Mouse (Mus musculus) liver, embryonic 14.5 days (tissue): ENCODE results near the gene Syt15. TPM values are rescaled to one million over a fixed set of nuclear protein-coding genes. Genes with fewer than 3 reads are reported as not detected.

Experiments
- ATAC-seq: fragments of 200-750 bp; cut with Nextera tagmentation; 2 replicates; pipeline ENCODE4 v1.8.0; 2017; ENCODE audit warnings: moderate number of reproducible peaks, mild to moderate bottlenecking, moderate library complexity; ENCODE audit not compliant: insufficient read depth
- DNase-seq, 3 experiments: peaks; one replicate each; pipeline ENCODE4 v3.0.0-alpha.2; 2012 to 2013; ENCODE audit warnings: low read depth in 3 of 3, low spot score in 3 of 3
- H3K27ac ChIP-seq: fragments of 300-500 bp; sonication (generic); 2 replicates; pipeline ENCODE4 v1.5.1; 2014; ENCODE audit warnings: moderate library complexity, mild to moderate bottlenecking, control low read depth, inconsistent platforms
- H3K27me3 ChIP-seq: fragments of 300-500 bp; sonication (generic); 2 replicates; pipeline ENCODE4 v1.6.1; 2014; ENCODE audit warnings: mild to moderate bottlenecking, low read length, moderate library complexity; ENCODE audit not compliant: control insufficient read depth, insufficient read depth
- H3K36me3 ChIP-seq: fragments of 300-500 bp; sonication (generic); replicated peaks from 2 replicates; pipeline ENCODE4 v1.6.1; 2014; ENCODE audit warnings: low read depth; ENCODE audit not compliant: control insufficient read depth, insufficient read depth
- H3K4me1 ChIP-seq, 2 experiments: fragments of 200-500 bp in 1 of 2; fragments of 300-500 bp in 1 of 2; sonication (generic) in 1 of 2; replicated peaks; 2 replicates each; pipeline ENCODE4 v1.6.1; 2012 to 2014; ENCODE audit warnings: antibody characterized with exemption in 1 of 2, inconsistent platforms in 1 of 2, low read length in 1 of 2; ENCODE audit not compliant: control insufficient read depth in 2 of 2, insufficient read depth in 2 of 2
- H3K4me2 ChIP-seq: fragments of 300-500 bp; sonication (generic); 2 replicates; pipeline ENCODE4 v1.6.1; 2014; ENCODE audit warnings: low read depth, mild to moderate bottlenecking, control low read depth, moderate library complexity
- H3K4me3 ChIP-seq, 2 experiments: fragments of 200-500 bp in 1 of 2; fragments of 300-500 bp in 1 of 2; sonication (generic) in 1 of 2; 2 replicates each; pipeline ENCODE4 v1.5.1; 2012 to 2014; ENCODE audit warnings: low read depth in 2 of 2, low read length in 2 of 2, mild to moderate bottlenecking in 2 of 2, control low read depth in 1 of 2, inconsistent platforms in 1 of 2, moderate library complexity in 1 of 2; ENCODE audit not compliant: insufficient read depth in 1 of 2
- H3K9ac ChIP-seq: fragments of 300-500 bp; sonication (generic); replicated peaks from 2 replicates; pipeline ENCODE4 v1.6.1; 2014; ENCODE audit warnings: mild to moderate bottlenecking, control low read depth, moderate library complexity
- H3K9me3 ChIP-seq: fragments of 300-500 bp; sonication (generic); 2 replicates; pipeline ENCODE4 v1.6.1; 2016; ENCODE audit warnings: low read length, mixed read lengths; ENCODE audit not compliant: control insufficient read depth
- CTCF ChIP-seq: IDR thresholded peaks from 2 replicates; pipeline ENCODE4 v1.5.1; 2016; ENCODE audit warnings: antibody characterized with exemption, low read depth, control low read depth
- EP300 ChIP-seq: IDR thresholded peaks from 2 replicates; pipeline ENCODE4 v1.6.1; 2016; ENCODE audit warnings: antibody characterized with exemption, low read depth
- WGBS: fragments of 180-500 bp; shearing (Covaris S2); extraction: QIAGEN DNeasy Blood & Tissue Kit; methylation state at CpG from one replicate; pipeline ENCODE4 v1.1.7; 2014; ENCODE audit not compliant: insufficient replicate concordance; 5-methylcytosine and 5-hydroxymethylcytosine counted together
- polyA plus RNA-seq, 2 experiments: library from polyadenylated mRNA; depleted of rRNA in 1 of 2; stranded (reverse) in 1 of 2; unstranded in 1 of 2; fragments of >200 nt; fragmentation: Nextera tagmentation in 1 of 2; extraction: Ambion mirVana in 1 of 2; gene quantifications; 2 replicates each; pipeline versions ENCODE4 v1.2.1 to v1.2.3; 2012 to 2014

Syt15 gene
- polyA plus RNA-seq, 2 experiments, result 0.13 to 0.74 TPM

DNA sequence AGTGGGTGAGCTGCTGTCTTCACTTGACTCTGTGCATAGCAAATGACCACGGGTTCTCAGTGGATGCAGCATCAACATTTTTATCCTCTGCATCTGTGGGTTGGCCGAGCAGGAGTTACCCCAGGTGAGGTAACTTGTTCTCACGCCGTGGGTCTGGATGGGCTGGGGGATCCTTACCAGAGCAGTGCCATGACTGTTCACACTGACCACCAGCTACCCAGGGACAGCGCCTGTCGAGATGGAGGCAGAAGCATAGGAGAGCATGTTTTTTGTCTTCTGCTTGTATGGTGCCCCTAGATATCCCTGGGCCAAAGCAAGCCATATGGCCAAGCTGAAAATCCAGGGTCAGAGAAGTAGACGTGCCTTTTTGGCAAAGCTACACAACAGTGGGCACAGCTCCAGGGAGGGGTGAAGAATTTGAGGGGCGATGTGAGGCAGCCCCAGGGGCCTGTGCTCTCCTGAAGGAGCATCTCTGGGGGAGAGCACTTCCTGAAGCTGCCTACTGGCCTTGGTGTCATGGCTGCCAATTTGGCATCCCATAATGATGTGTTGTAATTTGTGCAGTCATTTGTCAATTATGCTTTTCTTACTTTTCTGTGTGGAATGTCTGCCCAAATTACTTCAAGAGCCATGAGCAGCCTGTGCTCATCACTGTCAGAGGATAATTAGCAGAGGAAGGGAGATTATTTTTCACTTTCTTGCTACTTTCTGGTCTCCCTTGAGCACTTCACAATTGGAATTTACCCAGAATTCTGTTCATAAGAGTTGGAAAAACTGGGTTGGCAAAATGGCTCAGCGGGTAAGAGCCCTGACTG is 13.7 kb downstream of the Syt15 start:
- 70% methylated on average over 9 of the region's 9 CpGs for WGBS
- no peaks in the 10 kb centered on the region for H3K27me3 ChIP-seq
- ATAC-seq, result no peak
- peaks cover 0 to 3% of the 10 kb centered on the region in 2 experiments; a peak in 1 of 4 replicates for H3K4me1 ChIP-seq
- no peak overlapping the region for H3K27ac ChIP-seq
- H3K4me2 ChIP-seq, result no peak overlapping the region
- H3K4me3 ChIP-seq, result no peak overlapping the region
- no peak for DNase-seq
- TF ChIP-seq EP300 (no peak), CTCF (no peak)
- H3K9ac ChIP-seq, result no peak overlapping the region
- H3K9me3 ChIP-seq, result no peaks in the 10 kb centered on the region
- no peaks in the 10 kb centered on the region for H3K36me3 ChIP-seq

DNA sequence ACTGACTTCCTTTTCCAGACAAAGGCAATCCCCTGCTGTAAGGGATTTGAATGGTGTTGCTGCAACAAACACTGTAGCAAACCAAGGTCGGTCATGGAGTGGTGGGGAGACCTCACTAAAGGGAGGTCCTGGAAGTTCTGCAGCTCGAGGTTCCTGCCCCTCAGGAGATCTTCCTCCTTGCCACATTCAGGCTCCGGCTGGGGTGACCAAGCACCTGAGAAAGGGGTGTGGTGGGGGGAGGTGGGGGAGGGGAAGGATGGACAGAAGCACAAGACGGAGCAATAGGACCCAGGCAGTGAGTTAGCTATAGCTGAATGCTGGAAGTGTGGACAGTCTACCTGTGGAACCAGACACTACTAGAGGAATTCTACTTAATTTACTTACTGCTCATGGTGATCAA is 14.5 kb downstream of the Syt15 start:
- H3K9me3 ChIP-seq, result no peaks in the 10 kb centered on the region
- peaks cover 0 to 3% of the 10 kb centered on the region in 2 experiments; a peak in 1 of 4 replicates for H3K4me1 ChIP-seq
- H3K4me2 ChIP-seq, result no peak overlapping the region
- no peaks in the 10 kb centered on the region for H3K36me3 ChIP-seq
- H3K4me3 ChIP-seq, result no peak overlapping the region
- no peak for DNase-seq
- no peak overlapping the region for H3K27ac ChIP-seq
- no peak for ATAC-seq
- WGBS, result 47% methylated on average over 4 of the region's 4 CpGs
- H3K27me3 ChIP-seq, result no peaks in the 10 kb centered on the region
- no peak overlapping the region for H3K9ac ChIP-seq
- TF ChIP-seq CTCF (no peak), EP300 (no peak)

DNA sequence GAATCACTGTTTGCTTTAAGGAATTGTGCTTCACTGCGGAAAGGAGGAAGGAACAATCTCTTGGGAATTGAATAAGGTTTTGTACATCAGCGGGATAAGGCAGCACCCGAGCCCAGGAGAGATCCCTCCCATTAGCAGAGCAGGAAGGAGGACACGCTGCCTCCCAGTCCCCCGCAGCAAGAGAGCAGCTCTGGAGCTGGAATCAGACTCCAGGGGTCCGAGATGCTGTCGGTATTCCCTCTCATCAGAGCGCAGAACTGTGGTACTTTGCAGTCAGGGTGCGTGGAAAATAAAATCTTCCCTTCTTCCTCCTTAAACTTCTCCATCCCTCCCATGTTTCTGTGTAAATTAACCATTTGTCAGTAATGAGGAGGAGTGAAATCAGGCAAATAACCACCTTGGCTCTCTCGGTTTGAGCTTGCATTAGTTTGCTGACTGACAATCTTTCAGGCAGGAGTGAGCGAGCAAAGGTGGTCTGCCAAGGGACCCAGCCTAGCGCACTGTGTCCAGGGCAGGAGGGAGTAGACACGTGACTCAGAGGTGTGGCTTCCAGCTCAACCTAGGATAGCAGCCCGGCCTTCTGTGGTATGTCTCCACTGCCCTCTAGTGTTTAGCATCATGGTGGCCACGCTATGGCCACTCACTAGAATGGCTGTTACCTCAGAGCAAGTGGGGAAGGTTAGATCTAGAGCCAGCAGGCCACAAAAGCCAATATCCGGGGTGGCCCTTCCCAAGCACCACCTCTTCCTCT is 15.4 kb downstream of the Syt15 start:
- no peaks in the 10 kb centered on the region for H3K27me3 ChIP-seq
- H3K4me2 ChIP-seq, result peak overlapping the region; percentile 23; the same call in 1 of the 2 replicates
- peak; percentile 83 for ATAC-seq
- H3K9me3 ChIP-seq, result no peaks in the 10 kb centered on the region
- H3K36me3 ChIP-seq, result no peaks in the 10 kb centered on the region
- 16% methylated on average over 16 of the region's 16 CpGs for WGBS
- peak; percentile 86 for TF ChIP-seq CTCF
- TF ChIP-seq EP300, result no peak
- no peak overlapping the region for H3K27ac ChIP-seq
- peak; percentile 36 to 49 (median 39) for DNase-seq
- H3K4me1 ChIP-seq, result peaks cover 0 to 3% of the 10 kb centered on the region in 2 experiments; a peak in 1 of 4 replicates
- H3K9ac ChIP-seq, result no peak overlapping the region
- no peak overlapping the region for H3K4me3 ChIP-seq

DNA sequence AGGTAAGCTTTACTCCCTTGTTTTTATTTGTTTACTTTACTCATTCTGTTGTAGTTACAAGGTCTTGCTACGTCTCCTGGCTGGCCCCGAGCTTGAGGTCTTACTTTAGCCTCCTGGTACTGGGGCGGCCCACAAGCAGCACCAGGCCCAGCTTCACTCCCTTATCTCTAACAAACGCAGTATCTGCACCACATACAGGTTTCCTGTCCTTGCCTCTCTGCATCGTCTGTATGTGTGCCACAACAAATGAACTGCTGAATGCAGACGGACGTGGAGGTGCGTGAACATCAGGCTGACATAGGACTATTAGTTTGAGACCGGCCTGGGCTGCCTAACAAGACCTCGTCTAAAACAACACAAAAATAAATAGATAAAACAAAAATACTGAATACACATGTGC is 20.9 kb downstream of the Syt15 start:
- H3K27ac ChIP-seq, result no peak overlapping the region
- 15% methylated on average over 10 of the region's 10 CpGs for WGBS
- ATAC-seq, result peak; percentile 35; the same call in 1 of the 2 replicates

DNA sequence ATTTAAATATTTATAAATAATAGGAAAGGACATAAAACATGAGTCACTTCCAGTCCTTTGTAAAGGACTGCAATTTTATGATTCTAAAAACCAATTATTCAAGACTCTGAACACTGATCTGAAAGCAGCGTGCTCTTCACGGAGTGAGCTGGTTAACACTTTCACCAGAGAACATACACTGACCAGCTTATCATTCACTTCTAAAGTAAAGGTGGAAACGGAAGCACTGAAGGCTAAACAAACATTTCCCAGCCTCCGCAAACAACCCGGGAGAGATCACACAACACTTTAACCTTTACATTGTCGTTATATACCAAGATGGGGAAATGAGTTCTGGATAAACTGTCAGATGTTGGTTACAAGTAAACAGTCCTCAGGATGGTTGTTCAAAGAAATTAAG is 21.3 kb downstream of the Syt15 start:
- TF ChIP-seq EP300 (no peak), CTCF (no peak)
- Histone ChIP-seq H3K27me3 (no peaks in the 10 kb centered on the region), H3K4me3 (no peak overlapping the region), H3K9me3 (no peaks in the 10 kb centered on the region), H3K4me1 (no peaks in the 10 kb centered on the region; a peak in 1 of 4 replicates), H3K9ac (no peak overlapping the region), H3K36me3 (no peaks in the 10 kb centered on the region), H3K4me2 (no peak overlapping the region), H3K27ac (no peak overlapping the region)
- WGBS, result 56% methylated on average over 6 of the region's 6 CpGs
- DNase-seq (peak in 2 of 3 experiments; percentile 14 to 20), ATAC-seq (peak; percentile 60; the same call in 1 of the 2 replicates)

More for the DNA sequence above, 20.9 kb downstream of the Syt15 start:
- no peaks in the 10 kb centered on the region; a peak in 1 of 4 replicates for H3K4me1 ChIP-seq
- DNase-seq, result no peak
- TF ChIP-seq EP300, result no peak
- no peak for TF ChIP-seq CTCF
- no peaks in the 10 kb centered on the region for H3K27me3 ChIP-seq
- no peaks in the 10 kb centered on the region for H3K36me3 ChIP-seq
- H3K4me2 ChIP-seq, result no peak overlapping the region
- no peaks in the 10 kb centered on the region for H3K9me3 ChIP-seq
- H3K9ac ChIP-seq, result no peak overlapping the region; the same call in 1 of the 2 replicates
- no peak overlapping the region for H3K4me3 ChIP-seq
